Mouse (Mus musculus): Measurements from ENCODE around the gene Anapc16.

Anapc16 gene

DNA sequence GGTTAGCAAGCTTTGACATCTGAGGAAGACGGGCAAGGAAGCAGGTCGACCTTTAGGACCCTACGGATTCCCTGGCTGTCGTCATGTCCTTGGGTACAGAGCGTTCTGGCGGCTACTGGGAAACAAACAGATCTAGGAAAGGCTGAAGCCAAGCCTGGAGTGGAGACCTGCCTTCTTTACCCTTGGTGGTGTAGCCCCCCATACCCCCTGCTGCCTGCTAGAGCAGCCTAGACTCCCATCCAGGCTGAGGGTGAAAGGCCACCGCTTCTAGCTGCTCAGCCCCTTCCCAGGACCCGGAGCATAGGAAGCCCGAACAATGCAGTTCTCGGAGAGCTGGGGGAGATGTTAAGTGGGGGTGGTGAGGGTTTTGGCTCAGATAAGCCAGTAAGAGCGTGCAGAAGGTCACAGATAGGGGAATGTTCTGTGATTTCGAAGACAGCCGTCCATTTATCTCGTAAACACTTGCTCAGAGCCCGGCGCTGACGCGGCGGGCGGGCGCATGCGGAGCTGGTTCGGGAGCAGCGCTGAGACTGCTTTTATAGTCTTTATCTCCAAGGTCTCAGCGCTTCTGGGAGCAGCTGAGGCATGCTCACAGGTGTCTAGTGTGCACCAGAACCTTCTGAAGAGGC is 33.0 kb downstream of the Anapc16 start:
- no peak for DNase-seq (ENCODE audit: low spot score)

- DNase-seq (ENCODE audit: low spot score), result no peak
Observed at GRCm38 (mm10) chr10:59967309-59967942, 35.5 kb downstream of the Anapc16 start.

DNA sequence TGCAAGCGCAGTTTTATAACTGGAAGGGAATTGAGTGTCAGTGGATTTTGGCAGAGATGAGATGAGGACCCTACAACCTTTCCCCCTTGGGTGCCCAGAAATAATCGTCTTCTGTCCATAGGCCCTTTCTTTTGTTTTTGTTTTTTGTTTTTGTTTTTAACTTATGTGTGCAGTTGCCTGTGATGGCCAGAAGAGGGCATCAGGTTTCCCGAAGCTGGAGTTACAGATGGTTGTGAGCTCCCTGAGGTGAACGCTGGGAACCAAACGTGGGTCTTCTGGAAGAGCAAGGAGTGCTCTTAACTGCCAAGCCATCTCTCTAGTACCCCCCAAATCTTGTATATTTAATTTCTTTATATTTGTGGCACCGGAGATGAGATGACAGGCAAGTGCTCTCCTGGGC is 36.2 kb downstream of the Anapc16 start:
- no peak for DNase-seq (ENCODE audit: low spot score)

GRCm38 (mm10) chr10:59965788-59966187 is 37.1 kb downstream of the Anapc16 start:
- no peak for DNase-seq (ENCODE audit: low spot score)

DNA sequence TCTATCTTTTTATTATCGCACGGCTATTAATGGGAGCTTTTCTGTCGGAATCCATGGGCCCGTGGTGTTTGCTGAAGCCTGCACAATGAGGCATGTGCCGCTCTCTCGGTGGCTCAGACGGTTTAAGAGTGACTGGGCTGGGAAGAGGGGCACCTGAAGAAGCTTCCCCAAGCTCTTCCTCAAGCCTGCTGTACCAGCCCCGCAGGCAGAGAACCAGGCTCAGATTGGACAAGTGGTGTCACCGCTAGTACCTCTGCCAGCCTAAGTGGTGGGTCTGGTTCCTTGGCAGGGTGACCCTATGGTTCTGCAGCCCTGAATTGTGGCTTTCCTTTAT is 37.6 kb downstream of the Anapc16 start:
- no peak for DNase-seq (ENCODE audit: low spot score)

GRCm38 (mm10) chr10:59964504-59965361 is 38.2 kb downstream of the Anapc16 start:
- no peak for DNase-seq (ENCODE audit: low spot score)

DNA sequence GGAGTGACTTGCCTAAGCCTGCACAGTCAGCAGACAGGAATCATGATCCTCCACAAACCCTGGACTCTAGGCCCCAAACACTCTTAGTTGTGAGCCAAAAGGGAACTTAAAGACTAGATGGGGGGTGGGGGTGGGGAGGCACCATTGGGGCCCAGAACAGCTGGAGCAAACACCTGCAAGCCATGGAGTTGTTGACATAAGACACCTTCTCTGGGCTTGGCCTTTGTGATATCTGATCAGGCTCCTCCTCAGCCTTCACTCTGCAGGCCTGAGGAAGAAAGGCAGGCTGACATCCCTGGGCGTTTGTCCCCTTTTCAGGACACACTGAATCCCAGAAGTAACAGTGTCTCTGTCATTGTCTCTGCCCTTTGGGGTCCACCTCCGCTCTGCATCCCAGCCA is 39.3 kb downstream of the Anapc16 start:
- DNase-seq (ENCODE audit: low spot score), result no peak

DNA sequence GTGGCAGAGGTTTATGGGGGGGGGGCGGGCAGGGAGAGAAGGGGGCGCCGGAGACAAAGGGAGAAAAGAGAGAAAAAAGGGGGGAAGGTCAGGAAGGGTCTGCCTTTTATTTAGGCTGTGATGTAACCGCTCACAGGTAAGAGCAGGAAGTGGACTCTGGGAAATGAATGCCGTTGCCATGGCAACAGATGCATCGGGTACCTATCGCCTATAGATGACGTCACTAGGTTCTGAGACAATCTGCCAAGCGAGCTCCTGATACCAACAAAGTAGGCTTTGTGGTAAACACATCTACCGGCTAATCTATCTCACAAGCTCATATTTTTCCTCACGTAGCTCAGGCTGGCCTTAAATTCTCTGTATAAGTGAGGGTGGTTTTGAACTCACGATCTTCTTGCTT is 43.4 kb downstream of the Anapc16 start:
- DNase-seq (ENCODE audit: low spot score), result no peak

DNA sequence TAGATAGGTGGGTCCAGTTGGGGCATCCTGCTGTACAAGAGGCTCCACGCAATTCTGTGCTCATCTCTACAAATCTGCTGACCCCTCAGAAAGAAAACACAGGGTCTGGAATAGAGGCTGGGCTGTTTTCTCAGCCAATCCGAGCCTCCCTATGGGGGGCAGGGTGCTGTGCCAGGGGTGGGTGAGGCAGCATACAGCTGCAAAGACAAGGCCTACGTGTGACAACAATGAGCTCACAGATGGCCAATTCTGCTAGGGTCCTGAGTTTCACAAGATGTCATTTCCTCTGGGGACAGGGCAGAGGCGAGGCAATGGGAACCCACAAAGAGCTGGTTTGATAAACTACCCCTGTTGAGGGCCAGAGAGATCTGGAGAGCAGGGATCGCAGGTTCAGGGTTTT is 44.5 kb downstream of the Anapc16 start:
- no peak for DNase-seq (ENCODE audit: low spot score)

GRCm38 (mm10) chr10:59957171-59958149 is 45.5 kb downstream of the Anapc16 start:
- DNase-seq (ENCODE audit: low spot score), result no peak

GRCm38 (mm10) chr10:59956681-59957080 is 46.3 kb downstream of the Anapc16 start:
- no peak for DNase-seq (ENCODE audit: low spot score)

GRCm38 (mm10) chr10:59953564-59954039 is 49.3 kb downstream of the Anapc16 start:
- DNase-seq (ENCODE audit: low spot score), result no peak

GRCm38 (mm10) chr10:59952781-59953563 is 50.0 kb downstream of the Anapc16 start:
- DNase-seq (ENCODE audit: low spot score), result no peak

DNA sequence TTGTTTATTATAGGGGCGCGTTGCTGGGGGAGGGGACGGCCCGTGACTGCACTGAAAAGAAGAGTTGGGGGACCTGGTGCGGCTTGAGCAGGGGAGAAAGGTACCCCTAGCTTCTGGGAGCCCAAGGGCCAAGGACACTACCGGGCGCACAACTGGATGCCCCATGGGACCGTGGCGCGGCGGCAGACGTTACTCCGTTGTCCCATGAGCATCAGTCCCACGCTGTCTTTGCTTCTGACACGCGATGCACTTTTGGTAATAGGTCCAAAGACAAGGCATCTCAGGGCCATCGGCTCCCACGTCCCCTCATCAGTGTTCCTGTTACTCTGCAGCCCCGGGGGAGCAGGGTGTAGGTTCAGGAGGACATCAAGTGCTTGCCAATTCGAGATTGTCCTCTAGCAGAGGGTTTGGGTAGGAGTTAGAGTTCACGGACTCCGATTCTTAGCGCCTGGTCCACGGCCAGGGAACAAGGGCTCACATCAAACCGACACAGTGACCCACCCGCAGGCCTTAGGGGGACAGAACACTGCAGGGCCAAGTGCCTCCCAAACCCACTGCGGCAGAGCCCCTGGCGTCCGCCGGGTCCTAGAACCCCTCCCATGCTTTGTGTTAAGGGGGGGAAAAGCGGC is 50.7 kb downstream of the Anapc16 start:
- no peak for DNase-seq (ENCODE audit: low spot score)

GRCm38 (mm10) chr10:59951211-59952151 is 51.5 kb downstream of the Anapc16 start, which contains the start of gene Ddit4:
Gene Ddit4, minus strand, starts transcription at chr10:59951834.
- DNase-seq (ENCODE audit: low spot score), result peak; percentile 98

GRCm38 (mm10) chr10:59950716-59951191 is 52.2 kb downstream of the Anapc16 start:
- DNase-seq (ENCODE audit: low spot score), result peak; percentile 56

DNA sequence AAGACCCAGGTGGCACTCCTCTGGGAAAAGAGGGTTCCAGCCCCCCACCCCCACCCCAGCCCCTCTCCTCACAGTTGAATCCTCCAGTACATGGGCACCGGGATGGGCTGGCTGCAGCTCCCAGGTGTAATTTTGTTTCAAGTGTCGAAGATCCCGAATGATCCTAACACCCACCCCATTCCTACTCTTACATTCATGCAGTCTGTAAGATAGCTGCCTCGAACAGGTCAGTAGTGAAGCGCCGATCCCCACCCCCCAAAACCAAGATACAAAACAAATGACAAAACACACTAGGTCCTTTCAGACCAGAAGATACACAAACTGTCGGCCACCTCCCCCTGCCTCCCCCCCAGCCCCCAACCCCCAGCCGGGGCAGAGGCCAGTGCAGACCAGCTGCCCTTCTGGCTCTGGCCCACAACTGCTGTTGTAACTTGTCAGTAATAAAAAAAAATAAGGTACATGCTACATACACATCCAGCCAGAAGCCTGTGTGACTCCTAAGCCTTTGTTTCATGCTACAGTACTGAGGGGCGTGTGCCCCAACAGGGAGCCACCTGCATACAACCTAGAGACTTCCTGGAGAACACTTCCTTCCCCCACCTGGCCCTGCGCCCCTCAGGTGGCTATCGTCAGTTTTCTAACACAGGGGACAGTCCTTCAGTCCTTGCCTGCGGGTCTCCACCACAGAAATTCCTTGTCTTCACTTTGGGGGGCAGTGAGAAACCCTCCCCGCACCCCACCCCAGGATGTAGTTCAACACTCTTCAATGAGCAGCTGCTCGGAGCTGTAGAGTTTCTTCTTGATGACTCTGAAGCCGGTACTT is 52.9 kb downstream of the Anapc16 start:
- no peak for DNase-seq (ENCODE audit: low spot score)

GRCm38 (mm10) chr10:59949255-59949648 is 53.7 kb downstream of the Anapc16 start:
- no peak for DNase-seq (ENCODE audit: low spot score)

Measured in urinary bladder, postnatal 10 days (tissue).